Mouse (Mus musculus): Measurements from ENCODE around the gene Wnt3. TPM values are rescaled to one million over a fixed set of nuclear protein-coding genes. Genes with fewer than 3 reads are reported as not detected.

Wnt3 gene
- total and polyA plus RNA-seq, 3 experiments, result not detected

DNA sequence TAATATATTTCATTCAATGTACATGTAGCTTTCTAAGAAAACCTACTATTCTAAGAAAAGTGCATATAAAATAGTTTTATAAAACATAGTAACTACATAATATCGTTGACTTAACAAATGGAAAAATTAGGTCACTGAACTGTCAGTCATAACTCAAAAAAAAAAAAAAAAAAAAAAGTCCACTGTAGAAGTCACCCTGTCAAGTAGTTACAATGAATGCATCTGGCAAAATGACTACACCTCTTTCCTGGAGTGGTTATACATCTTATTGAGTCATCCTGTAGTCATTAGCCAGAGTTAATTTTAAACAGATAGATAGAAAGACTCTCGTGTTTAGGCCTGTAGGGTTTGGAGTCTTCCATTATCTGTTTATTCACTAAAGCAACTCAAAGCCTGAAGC lies 65.0 kb downstream of the Wnt3 start:
- Histone ChIP-seq H3K4me3 (no peak overlapping the region), H3K27ac (no peak overlapping the region), H3K9ac (ENCODE audit: low read depth, low read length) (no peak overlapping the region), H3K4me1 (ENCODE audit: control insufficient read depth, insufficient read depth, low read length) (no peaks in the 10 kb centered on the region), H3K27me3 (ENCODE audit: control insufficient read depth, insufficient read depth, low read length) (no peaks in the 10 kb centered on the region), H3K79me2 (replicated peaks; ENCODE audit: control insufficient read depth, insufficient read depth, low read length) (no peaks in the 10 kb centered on the region), H3K36me3 (ENCODE audit: control insufficient read depth, insufficient read depth, low read length) (no peaks in the 10 kb centered on the region)
- WGBS, result 69% methylated on average over 2 of the region's 2 CpGs
- TF ChIP-seq EP300 (IDR thresholded peaks at IDR 0.05; ENCODE audit: insufficient read depth, low read depth, low read length) (no peak), POLR2A (IDR thresholded peaks at IDR 0.05; ENCODE audit: insufficient read depth, low read depth, low read length) (no peak), CTCF (IDR thresholded peaks at IDR 0.05) (no peak)
- no peak for DNase-seq
- intact Hi-C loops (cut with DNase I), result no loop called here

DNA sequence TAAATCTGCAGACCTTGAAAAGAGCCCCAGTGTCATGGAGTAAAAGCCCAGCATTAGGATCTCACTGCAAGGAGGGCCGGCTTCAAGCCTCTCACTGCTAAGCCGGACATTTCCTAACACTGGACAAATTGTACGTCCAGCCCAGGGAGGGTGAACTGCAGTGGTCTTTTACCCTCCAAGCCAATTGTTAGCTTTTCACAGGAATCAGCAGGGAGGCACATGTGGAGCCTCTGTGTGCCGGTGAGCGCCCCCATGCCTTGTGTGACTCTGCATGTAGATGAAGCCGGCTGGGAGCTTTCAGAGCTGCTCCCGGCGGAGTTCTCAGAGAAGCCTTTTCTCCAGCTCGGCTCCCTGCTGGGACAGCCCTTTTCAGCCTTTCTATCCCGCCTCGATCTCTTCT lies 66.9 kb downstream of the Wnt3 start:
- no peak for DNase-seq
- no peak overlapping the region for H3K4me3 ChIP-seq
- TF ChIP-seq CTCF (IDR thresholded peaks at IDR 0.05) (no peak), EP300 (IDR thresholded peaks at IDR 0.05; ENCODE audit: insufficient read depth, low read depth, low read length) (no peak), POLR2A (IDR thresholded peaks at IDR 0.05; ENCODE audit: insufficient read depth, low read depth, low read length) (no peak)
- no peak overlapping the region for H3K27ac ChIP-seq
- H3K4me1 ChIP-seq (ENCODE audit: control insufficient read depth, insufficient read depth, low read length), result no peaks in the 10 kb centered on the region
- no peak overlapping the region for H3K9ac ChIP-seq (ENCODE audit: low read depth, low read length)
- intact Hi-C loops (cut with DNase I), result no loop called here
- 45% methylated on average over 11 of the region's 11 CpGs for WGBS
- no peaks in the 10 kb centered on the region for H3K27me3 ChIP-seq (ENCODE audit: control insufficient read depth, insufficient read depth, low read length)
- H3K79me2 ChIP-seq (replicated peaks; ENCODE audit: control insufficient read depth, insufficient read depth, low read length), result no peaks in the 10 kb centered on the region
- H3K36me3 ChIP-seq (ENCODE audit: control insufficient read depth, insufficient read depth, low read length), result no peaks in the 10 kb centered on the region

DNA sequence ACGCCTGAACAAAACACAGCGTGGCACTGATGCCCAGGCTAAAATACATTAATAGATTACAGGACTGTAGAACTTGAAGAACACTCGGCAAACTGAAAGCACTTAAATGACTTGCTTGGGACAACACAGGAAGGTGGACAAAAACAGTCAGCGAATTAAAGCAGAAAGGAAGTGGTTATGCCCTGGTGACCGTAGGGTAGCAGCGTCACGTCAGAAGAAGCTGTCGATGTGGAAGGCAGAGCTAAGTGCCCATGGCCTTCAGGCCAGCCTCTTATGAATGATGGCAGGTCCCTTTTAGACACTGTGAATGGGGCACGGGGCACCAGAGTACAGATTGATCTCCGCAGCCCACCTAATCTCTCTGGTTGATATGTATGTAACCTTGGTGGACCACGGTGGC lies 74.3 kb downstream of the Wnt3 start:
- no peak for DNase-seq
- no peaks in the 10 kb centered on the region for H3K4me1 ChIP-seq (ENCODE audit: control insufficient read depth, insufficient read depth, low read length)
- WGBS, result 94% methylated on average over 11 of the region's 11 CpGs
- intact Hi-C loops (cut with DNase I), result no loop called here
- H3K27ac ChIP-seq, result no peak overlapping the region
- no peaks in the 10 kb centered on the region for H3K27me3 ChIP-seq (ENCODE audit: control insufficient read depth, insufficient read depth, low read length)
- no peak overlapping the region for H3K4me3 ChIP-seq
- no peak for TF ChIP-seq EP300 (IDR thresholded peaks at IDR 0.05; ENCODE audit: insufficient read depth, low read depth, low read length)
- TF ChIP-seq CTCF (IDR thresholded peaks at IDR 0.05), result no peak
- TF ChIP-seq POLR2A (IDR thresholded peaks at IDR 0.05; ENCODE audit: insufficient read depth, low read depth, low read length), result no peak
- H3K79me2 ChIP-seq (replicated peaks; ENCODE audit: control insufficient read depth, insufficient read depth, low read length), result no peaks in the 10 kb centered on the region
- H3K36me3 ChIP-seq (ENCODE audit: control insufficient read depth, insufficient read depth, low read length), result no peaks in the 10 kb centered on the region
- no peak overlapping the region for H3K9ac ChIP-seq (ENCODE audit: low read depth, low read length)

DNA sequence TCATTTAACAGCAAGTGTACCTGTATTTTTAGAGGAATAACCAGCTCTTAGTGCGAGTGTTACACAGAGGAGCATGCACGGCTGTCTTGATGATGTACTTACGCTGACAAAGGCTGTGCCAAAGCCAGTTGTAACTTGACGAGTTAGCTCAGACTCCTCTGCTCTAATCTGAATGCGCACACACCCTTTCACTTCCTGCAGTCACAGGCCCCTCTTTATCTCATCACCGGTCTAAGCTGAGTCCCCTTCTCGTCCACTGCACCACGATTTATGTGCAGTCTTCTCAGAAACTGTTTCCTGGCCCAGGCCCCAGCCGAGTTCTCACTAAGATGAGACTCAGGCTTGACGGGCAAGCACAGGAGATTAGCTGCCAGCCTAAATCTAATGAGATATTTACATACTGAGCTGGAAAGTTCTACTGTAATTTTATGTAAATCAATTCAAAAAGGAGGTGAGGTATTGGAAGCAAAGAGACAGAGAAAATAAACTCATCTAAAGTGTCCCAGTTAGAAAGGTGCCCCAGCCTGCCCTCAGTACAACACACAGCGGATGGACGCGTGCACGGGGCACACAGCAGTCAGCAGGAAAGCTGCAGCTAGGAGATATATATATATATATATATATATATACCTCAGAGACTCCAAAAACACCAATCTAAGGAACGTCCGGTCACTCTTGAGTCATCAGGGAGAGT lies 78.8 kb downstream of the Wnt3 start:
- TF ChIP-seq POLR2A (IDR thresholded peaks at IDR 0.05; ENCODE audit: insufficient read depth, low read depth, low read length), result no peak
- TF ChIP-seq EP300 (IDR thresholded peaks at IDR 0.05; ENCODE audit: insufficient read depth, low read depth, low read length), result no peak
- no peak for TF ChIP-seq CTCF (IDR thresholded peaks at IDR 0.05)
- intact Hi-C loops (cut with DNase I), result no loop called here
- WGBS, result 49% methylated on average over 16 of the region's 16 CpGs
- H3K79me2 ChIP-seq (replicated peaks; ENCODE audit: control insufficient read depth, insufficient read depth, low read length), result no peaks in the 10 kb centered on the region
- H3K27me3 ChIP-seq (ENCODE audit: control insufficient read depth, insufficient read depth, low read length), result no peaks in the 10 kb centered on the region
- no peak overlapping the region for H3K9ac ChIP-seq (ENCODE audit: low read depth, low read length)
- no peaks in the 10 kb centered on the region for H3K4me1 ChIP-seq (ENCODE audit: control insufficient read depth, insufficient read depth, low read length)
- no peaks in the 10 kb centered on the region for H3K36me3 ChIP-seq (ENCODE audit: control insufficient read depth, insufficient read depth, low read length)
- DNase-seq, result no peak
- H3K4me3 ChIP-seq, result no peak overlapping the region
- no peak overlapping the region for H3K27ac ChIP-seq

DNA sequence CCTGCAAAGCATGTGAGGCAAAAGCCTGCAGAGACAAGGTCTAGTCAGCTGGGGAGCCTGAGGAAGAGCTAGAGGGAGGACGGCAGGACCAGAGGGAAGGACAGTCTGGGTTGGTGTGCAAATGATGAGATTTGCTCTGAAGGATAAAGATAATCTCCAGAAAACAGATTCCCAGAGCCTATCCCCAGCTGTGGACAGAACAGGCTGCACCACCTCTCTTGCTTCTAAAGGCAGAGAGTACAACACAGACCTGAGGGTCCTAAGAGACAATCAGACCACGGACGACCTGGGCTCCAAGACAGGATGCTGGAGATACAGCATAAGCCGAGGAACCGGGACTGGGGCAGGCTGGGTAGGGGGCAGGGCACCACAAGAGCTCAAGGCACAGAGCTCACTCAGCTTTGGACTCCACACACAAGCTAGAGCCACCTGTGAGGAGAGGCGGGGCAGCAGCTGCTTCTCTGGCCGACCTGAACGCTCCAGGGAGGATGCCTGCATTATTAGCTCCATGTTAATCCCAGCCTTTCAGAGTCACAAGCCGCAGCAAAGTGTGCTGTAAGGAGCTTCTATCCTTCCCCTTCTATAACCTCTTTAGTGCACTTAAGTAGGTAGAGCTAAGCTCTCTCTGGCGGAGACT lies 79.5 kb downstream of the Wnt3 start:
- Histone ChIP-seq H3K36me3 (ENCODE audit: control insufficient read depth, insufficient read depth, low read length) (no peaks in the 10 kb centered on the region), H3K4me3 (no peak overlapping the region), H3K4me1 (ENCODE audit: control insufficient read depth, insufficient read depth, low read length) (no peaks in the 10 kb centered on the region), H3K27ac (no peak overlapping the region), H3K27me3 (ENCODE audit: control insufficient read depth, insufficient read depth, low read length) (no peaks in the 10 kb centered on the region), H3K79me2 (replicated peaks; ENCODE audit: control insufficient read depth, insufficient read depth, low read length) (no peaks in the 10 kb centered on the region), H3K9ac (ENCODE audit: low read depth, low read length) (no peak overlapping the region)
- TF ChIP-seq CTCF (IDR thresholded peaks at IDR 0.05), result no peak
- TF ChIP-seq EP300 (IDR thresholded peaks at IDR 0.05; ENCODE audit: insufficient read depth, low read depth, low read length), result no peak
- TF ChIP-seq POLR2A (IDR thresholded peaks at IDR 0.05; ENCODE audit: insufficient read depth, low read depth, low read length), result no peak
- intact Hi-C loops (cut with DNase I), result no loop called here
- no peak for DNase-seq
- 66% methylated on average over 10 of the region's 10 CpGs for WGBS

DNA sequence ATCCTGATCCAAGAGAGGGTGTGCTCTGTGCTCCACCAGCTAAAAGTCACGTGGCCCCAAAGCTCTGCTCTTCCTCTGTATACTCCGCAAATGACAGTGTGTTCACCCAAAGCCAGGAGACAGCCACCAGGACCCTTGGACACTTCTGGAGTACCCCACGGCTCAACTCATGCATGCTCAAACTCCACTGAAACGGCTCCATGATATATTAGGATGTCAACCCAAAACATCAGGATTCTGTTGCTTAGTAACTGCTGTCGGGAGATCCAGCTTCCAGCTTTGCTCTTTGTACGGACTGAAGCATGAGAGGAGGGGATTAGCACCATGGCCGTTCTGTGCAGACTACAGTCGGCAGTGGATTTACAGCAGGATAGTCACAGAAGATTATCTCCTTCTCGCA lies 80.3 kb downstream of the Wnt3 start:
- DNase-seq, result no peak
- Histone ChIP-seq H3K27me3 (ENCODE audit: control insufficient read depth, insufficient read depth, low read length) (no peaks in the 10 kb centered on the region), H3K4me1 (ENCODE audit: control insufficient read depth, insufficient read depth, low read length) (no peaks in the 10 kb centered on the region), H3K9ac (ENCODE audit: low read depth, low read length) (no peak overlapping the region), H3K36me3 (ENCODE audit: control insufficient read depth, insufficient read depth, low read length) (no peaks in the 10 kb centered on the region), H3K79me2 (replicated peaks; ENCODE audit: control insufficient read depth, insufficient read depth, low read length) (no peaks in the 10 kb centered on the region), H3K4me3 (no peak overlapping the region), H3K27ac (no peak overlapping the region)
- TF ChIP-seq CTCF (IDR thresholded peaks at IDR 0.05) (no peak), EP300 (IDR thresholded peaks at IDR 0.05; ENCODE audit: insufficient read depth, low read depth, low read length) (no peak), POLR2A (IDR thresholded peaks at IDR 0.05; ENCODE audit: insufficient read depth, low read depth, low read length) (no peak)
- WGBS, result 77% methylated on average over 9 of the region's 9 CpGs
- intact Hi-C loops (cut with DNase I), result no loop called here

Measured in heart, adult 2 months (tissue).